Mouse (Mus musculus) thymus, adult 2 months (tissue): ENCODE measurements around the gene Cse1l. TPM values are rescaled to one million over a fixed set of nuclear protein-coding genes. Genes with fewer than 3 reads are reported as not detected.
A peak's percentile ranks its signal among the peaks of the same experiment; 100 is the strongest.

ENCODE experiments used
- DNase-seq: peaks from one replicate; pipeline ENCODE4 v3.0.0; 2021
- H3K27ac ChIP-seq: fragments of 200-500 bp; 2 replicates; pipeline ENCODE4 v1.5.1; 2012; ENCODE audit warnings: low read length, control low read depth; ENCODE audit not compliant: control insufficient read depth, insufficient read depth
- H3K27me3 ChIP-seq: fragments of 200-500 bp; 2 replicates; pipeline ENCODE4 v1.6.1; 2012; ENCODE audit warnings: mild to moderate bottlenecking, low read length, moderate library complexity, mixed read lengths; ENCODE audit not compliant: control insufficient read depth, insufficient read depth
- H3K36me3 ChIP-seq: fragments of 200-500 bp; 2 replicates; pipeline ENCODE4 v1.6.1; 2012; ENCODE audit warnings: mild to moderate bottlenecking, low read length, moderate library complexity; ENCODE audit not compliant: control insufficient read depth, insufficient read depth
- H3K4me1 ChIP-seq: fragments of 200-500 bp; replicated peaks from 2 replicates; pipeline ENCODE4 v1.6.1; 2012; ENCODE audit warnings: low read length; ENCODE audit not compliant: control insufficient read depth, insufficient read depth
- H3K4me3 ChIP-seq: fragments of 200-500 bp; 2 replicates; pipeline ENCODE4 v1.5.1; 2012; ENCODE audit warnings: mild to moderate bottlenecking, low read length, control low read depth, moderate library complexity; ENCODE audit not compliant: control insufficient read depth, insufficient read depth
- CTCF ChIP-seq: fragments of 200-500 bp; IDR thresholded peaks from 2 replicates; pipeline ENCODE4 v1.5.1; 2012; ENCODE audit warnings: mild to moderate bottlenecking, control low read depth, low read length, moderate library complexity, borderline replicate concordance; ENCODE audit not compliant: control insufficient read depth, poor library complexity, insufficient read depth; ENCODE audit errors: extremely low read depth
- POLR2A ChIP-seq: fragments of 200-500 bp; IDR thresholded peaks from 2 replicates; pipeline ENCODE4 v1.6.1; 2012; ENCODE audit warnings: mild to moderate bottlenecking, low read length, control low read depth, moderate library complexity; ENCODE audit not compliant: control insufficient read depth, poor library complexity, insufficient read depth; ENCODE audit errors: extremely low read depth
- WGBS: fragments of 180-500 bp; shearing (Covaris S2); methylation state at CpG from one replicate; pipeline ENCODE4 v1.1.7; 2018; 5-methylcytosine and 5-hydroxymethylcytosine counted together
- polyA plus RNA-seq: library from polyadenylated mRNA; depleted of rRNA; stranded (reverse); fragments of >200 nt; gene quantifications from 2 replicates; pipeline ENCODE4 v1.2.3, GENCODE M21; 2012

Gene Cse1l
- polyA plus RNA-seq, 1 experiment, result 28.7 TPM

DNA sequence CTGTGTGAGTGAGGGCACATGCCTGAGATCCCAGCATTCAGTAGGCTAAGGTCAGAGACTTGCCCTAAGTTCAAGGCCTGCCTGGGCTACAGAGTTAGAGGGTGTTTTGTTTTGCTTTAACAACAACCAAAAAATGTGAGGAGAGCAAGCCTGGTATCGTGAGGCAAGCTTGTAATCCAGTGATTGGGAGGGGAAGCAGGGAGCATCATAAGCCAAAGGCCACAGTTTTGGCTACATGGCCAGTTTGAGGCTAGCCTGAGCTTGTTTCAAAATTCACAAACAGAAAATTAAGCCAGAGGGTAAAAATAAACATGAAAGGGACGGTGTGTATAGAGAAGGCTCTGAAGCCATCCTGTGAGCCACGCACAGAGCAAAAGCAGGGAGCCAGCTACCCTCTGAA, 19.6 kb upstream of the Cse1l start:
- H3K4me3 ChIP-seq, result no peak overlapping the region
- peaks cover 2% of the 10 kb centered on the region; the same call in 1 of the 2 replicates for H3K4me1 ChIP-seq
- 93% methylated on average over 3 of the region's 3 CpGs for WGBS
- H3K27me3 ChIP-seq, result no peaks in the 10 kb centered on the region
- no peak for DNase-seq
- H3K27ac ChIP-seq, result no peak overlapping the region
- H3K36me3 ChIP-seq, result peaks cover 14% of the 10 kb centered on the region
- TF ChIP-seq CTCF, result no peak
- no peak for TF ChIP-seq POLR2A

DNA sequence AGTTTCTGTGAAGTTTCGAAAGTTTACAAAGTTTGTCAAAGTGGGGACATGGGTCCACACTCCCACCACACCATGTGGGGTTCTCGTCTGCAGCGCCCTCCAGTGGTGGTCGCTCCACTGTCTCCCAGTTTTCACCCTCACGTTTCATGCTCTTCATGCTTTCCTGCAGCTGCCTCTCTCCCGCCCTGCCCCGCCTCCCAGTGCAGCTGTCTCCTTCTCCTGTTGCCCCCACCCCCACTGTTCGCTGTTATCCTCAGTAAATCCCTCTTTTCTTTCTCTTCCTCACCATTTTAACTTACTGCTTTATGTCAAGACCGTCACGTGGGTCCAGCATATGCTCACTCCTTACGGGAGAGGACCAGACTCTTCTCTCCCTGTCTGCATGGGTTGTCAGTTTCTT, 18.0 kb upstream of the Cse1l start:
- Histone ChIP-seq H3K4me3 (no peak overlapping the region), H3K4me1 (peaks cover 7% of the 10 kb centered on the region; the same call in 1 of the 2 replicates), H3K36me3 (peaks cover 25% of the 10 kb centered on the region), H3K27ac (no peak overlapping the region), H3K27me3 (no peaks in the 10 kb centered on the region)
- DNase-seq, result no peak
- 69% methylated on average over 11 of the region's 11 CpGs for WGBS
- no peak for TF ChIP-seq POLR2A
- peak; percentile 59; the same call in 1 of the 2 replicates for TF ChIP-seq CTCF

DNA sequence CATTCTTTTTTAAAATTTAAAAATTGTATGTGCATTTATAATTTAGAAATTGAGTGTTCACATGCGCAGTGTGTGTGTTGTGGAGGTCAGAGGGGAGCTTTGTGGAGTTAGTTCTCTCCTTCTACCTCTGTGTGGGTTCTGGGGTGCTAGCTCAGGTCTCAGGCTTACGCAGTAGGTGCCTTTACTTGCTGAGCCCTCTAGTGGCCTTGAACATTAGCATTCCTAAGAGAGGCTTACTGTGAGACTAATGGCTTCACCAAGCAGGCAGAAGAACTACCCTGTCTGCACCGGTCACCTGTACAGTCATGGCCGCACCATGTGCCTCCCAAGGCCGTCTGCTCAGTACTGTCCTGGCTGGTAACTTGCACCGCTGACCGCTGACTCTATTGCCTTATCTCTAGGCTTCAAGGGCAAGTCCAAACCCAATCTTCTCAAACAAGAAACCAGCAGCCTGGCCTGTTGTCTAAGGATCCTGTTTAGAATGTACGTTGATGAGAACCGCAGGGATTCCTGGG, 14.4 kb upstream of the Cse1l start:
- TF ChIP-seq CTCF, result no peak
- TF ChIP-seq POLR2A, result no peak
- DNase-seq, result no peak
- no peaks in the 10 kb centered on the region for H3K27me3 ChIP-seq
- no peak overlapping the region for H3K4me3 ChIP-seq
- H3K4me1 ChIP-seq, result peaks cover 7% of the 10 kb centered on the region; the same call in 1 of the 2 replicates
- H3K27ac ChIP-seq, result no peak overlapping the region
- WGBS, result 94% methylated on average over 9 of the region's 9 CpGs
- peaks cover 38% of the 10 kb centered on the region for H3K36me3 ChIP-seq

DNA sequence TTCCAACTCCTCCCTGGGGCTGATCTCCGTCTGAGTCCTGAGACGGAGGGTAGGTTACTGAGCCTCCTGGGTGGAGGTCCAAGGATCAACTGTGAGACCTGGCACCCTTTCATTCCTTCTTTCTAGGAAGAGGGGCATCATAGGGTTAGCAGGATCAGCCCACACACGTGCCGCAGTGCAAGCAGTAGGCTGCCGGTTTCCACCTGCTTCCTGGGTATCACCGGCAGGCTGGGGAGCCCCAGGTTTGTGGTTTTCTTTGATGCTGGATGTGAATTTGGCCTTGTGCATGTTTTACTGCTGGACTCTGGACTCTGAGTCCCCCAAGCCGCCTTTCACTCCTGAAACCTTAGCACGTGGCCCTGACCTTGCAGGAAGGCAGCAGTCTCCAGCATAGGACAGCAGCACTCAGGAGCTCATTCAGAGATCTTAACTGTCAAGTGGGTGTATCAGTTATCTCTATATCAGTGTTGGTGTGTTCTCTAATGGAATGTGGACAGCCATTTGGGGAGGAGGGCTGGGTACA, 13.6 kb upstream of the Cse1l start:
- WGBS, result 41% methylated on average over 8 of the region's 8 CpGs
- Histone ChIP-seq H3K36me3 (peaks cover 38% of the 10 kb centered on the region), H3K4me3 (no peak overlapping the region), H3K27me3 (no peaks in the 10 kb centered on the region), H3K4me1 (peaks cover 7% of the 10 kb centered on the region; the same call in 1 of the 2 replicates), H3K27ac (no peak overlapping the region)
- TF ChIP-seq CTCF, result no peak
- no peak for TF ChIP-seq POLR2A
- no peak for DNase-seq

DNA sequence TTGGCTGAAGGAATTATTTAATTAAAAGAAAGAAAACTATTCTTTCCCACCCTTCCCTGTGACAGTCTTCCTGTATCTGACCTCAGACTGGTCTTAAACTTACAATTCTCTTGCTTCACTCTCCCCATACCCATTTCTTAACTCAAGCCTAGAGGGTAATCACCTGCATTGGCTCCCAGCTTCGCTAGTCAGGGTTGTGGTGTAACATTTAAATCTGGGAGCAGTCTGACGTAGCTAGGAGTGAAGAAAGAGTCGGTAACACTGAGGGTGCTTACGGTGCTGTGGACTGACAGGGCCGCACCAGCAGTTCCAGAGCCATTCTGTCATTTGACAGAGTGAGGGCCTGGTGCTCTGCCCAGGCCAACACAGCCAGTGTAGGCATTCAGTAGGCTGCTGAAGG, 12.8 kb upstream of the Cse1l start:
- Histone ChIP-seq H3K36me3 (peaks cover 38% of the 10 kb centered on the region), H3K27ac (no peak overlapping the region), H3K4me1 (peaks cover 6% of the 10 kb centered on the region; the same call in 1 of the 2 replicates), H3K27me3 (no peaks in the 10 kb centered on the region), H3K4me3 (no peak overlapping the region)
- TF ChIP-seq CTCF (no peak), POLR2A (no peak)
- WGBS, result 99% methylated on average over 5 of the region's 5 CpGs
- no peak for DNase-seq

DNA sequence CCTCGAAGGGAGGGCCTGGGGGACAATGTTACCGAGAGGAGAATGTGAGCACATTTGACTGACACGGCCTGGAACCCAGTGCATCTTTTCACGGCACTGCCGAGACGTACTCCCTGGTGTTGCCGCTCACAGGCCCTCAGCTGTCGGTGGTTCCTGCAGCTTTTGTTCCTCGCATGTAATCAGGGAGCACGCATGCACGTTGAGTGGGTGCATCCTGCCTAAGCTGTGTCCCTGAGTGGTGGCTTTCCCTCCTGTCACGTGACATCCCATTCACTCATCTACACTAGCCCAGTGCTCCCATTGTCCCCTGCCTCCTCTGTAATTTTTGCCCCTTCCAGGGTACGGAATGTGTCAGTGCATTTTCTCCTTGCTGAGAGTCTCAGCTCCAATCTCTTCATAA, 9.5 kb upstream of the Cse1l start:
- H3K4me3 ChIP-seq, result no peak overlapping the region
- WGBS, result 97% methylated on average over 13 of the region's 13 CpGs
- no peak for DNase-seq
- H3K27ac ChIP-seq, result no peak overlapping the region
- H3K27me3 ChIP-seq, result no peaks in the 10 kb centered on the region
- peaks cover 30% of the 10 kb centered on the region for H3K36me3 ChIP-seq
- peaks cover 6% of the 10 kb centered on the region; the same call in 1 of the 2 replicates for H3K4me1 ChIP-seq
- TF ChIP-seq CTCF (no peak), POLR2A (no peak)

DNA sequence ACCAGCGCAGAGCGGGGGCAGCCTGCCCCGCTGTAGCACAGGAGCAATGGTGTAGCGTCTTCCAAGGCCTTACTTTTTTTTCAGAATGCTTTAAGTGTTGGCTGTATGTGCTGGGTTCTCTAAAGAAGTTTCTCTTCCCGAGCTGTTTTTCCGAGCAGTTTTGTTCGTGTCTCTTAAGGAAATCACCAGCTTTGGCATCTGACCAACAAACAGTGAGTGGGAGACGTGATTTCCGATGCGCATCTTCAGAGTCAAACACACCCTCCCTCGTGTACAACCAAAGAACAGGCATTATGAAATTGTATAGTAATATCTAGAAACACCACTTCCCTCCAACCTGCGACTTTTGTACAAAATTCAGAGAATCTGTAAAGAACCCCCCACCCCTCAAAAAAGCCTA, 8.9 kb upstream of the Cse1l start:
- Histone ChIP-seq H3K4me3 (no peak overlapping the region), H3K36me3 (peaks cover 24% of the 10 kb centered on the region), H3K27me3 (no peaks in the 10 kb centered on the region), H3K4me1 (peaks cover 4% of the 10 kb centered on the region; the same call in 1 of the 2 replicates), H3K27ac (no peak overlapping the region)
- DNase-seq, result no peak
- WGBS, result 96% methylated on average over 12 of the region's 12 CpGs
- TF ChIP-seq CTCF, result no peak
- no peak for TF ChIP-seq POLR2A
